Mouse (Mus musculus): Measurements from ENCODE around the gene Rbfox3. TPM values are rescaled to one million over a fixed set of nuclear protein-coding genes. Genes with fewer than 3 reads are reported as not detected.

Rbfox3 gene
- total and polyA plus RNA-seq, 3 experiments, result not detected

DNA sequence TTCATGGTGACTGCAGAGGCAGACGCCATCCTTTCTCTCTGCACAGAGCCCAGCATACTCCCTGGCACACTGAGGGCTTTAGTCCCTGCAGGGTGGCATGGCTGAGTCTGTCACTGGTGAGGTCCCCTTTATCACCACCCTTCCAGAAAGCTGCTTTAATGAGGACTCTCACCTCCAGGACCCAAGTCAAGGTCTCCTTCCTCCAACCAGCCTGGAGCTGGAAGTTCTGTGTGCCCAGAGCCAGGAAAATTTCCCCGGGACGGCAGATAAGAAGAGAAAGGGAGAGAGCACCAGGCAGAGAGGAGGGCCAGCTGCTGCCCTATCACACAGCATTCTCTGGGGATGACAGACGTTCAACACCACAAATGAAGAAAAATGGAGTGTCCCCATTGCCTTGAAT, 73.2 kb downstream of the Rbfox3 start:
- TF ChIP-seq ZC3H11A (IDR thresholded peaks at IDR 0.05; ENCODE audit: low read depth, low read length), result no peak
- no peak for TF ChIP-seq PAX5 (IDR thresholded peaks at IDR 0.05; ENCODE audit: low read length)
- TF ChIP-seq HCFC1 (IDR thresholded peaks at IDR 0.05; ENCODE audit: low read depth, low read length), result no peak
- no peak for TF ChIP-seq MAFK (IDR thresholded peaks at IDR 0.05; ENCODE audit: insufficient replicate concordance, low read length)
- no peak for TF ChIP-seq TCF12 (IDR thresholded peaks at IDR 0.05; ENCODE audit: low read depth, low read length)
- TF ChIP-seq USF1 (IDR thresholded peaks at IDR 0.05; ENCODE audit: low read depth, low read length), result no peak
- TF ChIP-seq RAD21 (IDR thresholded peaks at IDR 0.05; ENCODE audit: low read depth, low read length), result no peak
- no peak for TF ChIP-seq NRF1 (IDR thresholded peaks at IDR 0.05; ENCODE audit: low read depth, low read length)
- TF ChIP-seq E2F4 (IDR thresholded peaks at IDR 0.05; ENCODE audit: insufficient replicate concordance, low read depth, low read length), result no peak
- no peak for TF ChIP-seq GABPA (IDR thresholded peaks at IDR 0.05; ENCODE audit: insufficient replicate concordance, low read depth, low read length)
- no peak for TF ChIP-seq MAZ (IDR thresholded peaks at IDR 0.05; ENCODE audit: low read depth, low read length)
- no peak for TF ChIP-seq NELFE (IDR thresholded peaks at IDR 0.05; ENCODE audit: low read depth, low read length)
- TF ChIP-seq TBP (conservative IDR thresholded peaks at IDR 0.05; ENCODE audit: low read depth, low read length), result no peak
- no peak for TF ChIP-seq ZNF384 (IDR thresholded peaks at IDR 0.05; ENCODE audit: low read depth, low read length)
- in situ Hi-C loops (cut with MboI; ENCODE audit: low pct_ligation_motif_present, low pct_unique_long_range_greater_than_20kb, low sequenced_read_pairs) (no loop called here), dilution Hi-C loops (cut with MboI; ENCODE audit: extremely low pct_ligation_motif_present, extremely low pct_unique_long_range_greater_than_20kb, low sequenced_read_pairs) (no loop called here)
- no peak overlapping the region for H3K4me2 ChIP-seq (ENCODE audit: insufficient read depth, low read depth, poor library complexity, severe bottlenecking)
- no peak overlapping the region for H3K4me3 ChIP-seq (replicated peaks in 1 of 3; ENCODE audit: low read depth in 2 of 3, low read length in 2 of 3, poor library complexity in 1 of 3)
- DNase-seq (ENCODE audit: extremely low read depth), result no peak
- no peaks in the 10 kb centered on the region for H3K4me1 ChIP-seq (ENCODE audit: control insufficient read depth in 1 of 2, insufficient read depth in 2 of 2)
- H3K9ac ChIP-seq (ENCODE audit: insufficient read depth, low read depth), result no peak overlapping the region
- H3K27me3 ChIP-seq (replicated peaks), result peaks cover 91% of the 10 kb centered on the region
- peaks cover 6% of the 10 kb centered on the region for H3K9me3 ChIP-seq (replicated peaks; ENCODE audit: low read length)
- no peak overlapping the region for H3K27ac ChIP-seq (ENCODE audit: insufficient read depth, low read depth)
- no peaks in the 10 kb centered on the region for H3K79me2 ChIP-seq (replicated peaks; ENCODE audit: control insufficient read depth, extremely low read depth, insufficient read depth, poor library complexity, severe bottlenecking)
- no peaks in the 10 kb centered on the region for H3K36me3 ChIP-seq (replicated peaks in 1 of 2; ENCODE audit: control insufficient read depth in 1 of 2, insufficient read depth in 1 of 2, low read length in 1 of 2)

DNA sequence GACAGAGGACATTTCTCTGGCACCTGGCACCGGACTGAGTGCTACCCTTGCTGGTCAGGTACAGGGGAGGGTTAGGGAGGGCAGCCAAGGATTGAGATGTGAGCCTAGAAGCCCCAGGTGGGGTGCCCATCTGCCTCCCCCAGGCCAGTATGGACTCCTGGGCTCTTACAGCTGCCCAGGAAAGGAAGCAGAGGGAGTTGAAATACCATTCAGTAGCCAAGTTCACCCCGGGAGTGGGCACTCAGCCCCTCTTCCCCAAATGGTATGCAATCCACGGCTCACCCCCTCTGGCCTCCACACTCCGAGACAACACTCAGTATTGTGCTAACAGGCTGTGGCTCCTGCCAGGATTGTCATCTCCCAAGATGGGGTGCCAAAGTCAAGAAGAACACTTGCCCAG, 74.5 kb downstream of the Rbfox3 start:
- Histone ChIP-seq H3K9me3 (replicated peaks; ENCODE audit: low read length) (peaks cover 6% of the 10 kb centered on the region), H3K36me3 (replicated peaks in 1 of 2; ENCODE audit: control insufficient read depth in 1 of 2, insufficient read depth in 1 of 2, low read length in 1 of 2) (no peaks in the 10 kb centered on the region), H3K27me3 (replicated peaks) (peaks cover 91% of the 10 kb centered on the region), H3K4me3 (replicated peaks in 1 of 3; ENCODE audit: low read depth in 2 of 3, low read length in 2 of 3, poor library complexity in 1 of 3) (no peak overlapping the region), H3K9ac (ENCODE audit: insufficient read depth, low read depth) (no peak overlapping the region), H3K4me1 (ENCODE audit: control insufficient read depth in 1 of 2, insufficient read depth in 2 of 2) (no peaks in the 10 kb centered on the region), H3K4me2 (ENCODE audit: insufficient read depth, low read depth, poor library complexity, severe bottlenecking) (no peak overlapping the region), H3K27ac (ENCODE audit: insufficient read depth, low read depth) (no peak overlapping the region), H3K79me2 (replicated peaks; ENCODE audit: control insufficient read depth, extremely low read depth, insufficient read depth, poor library complexity, severe bottlenecking) (no peaks in the 10 kb centered on the region)
- in situ Hi-C loops (cut with MboI; ENCODE audit: low pct_ligation_motif_present, low pct_unique_long_range_greater_than_20kb, low sequenced_read_pairs), result no loop called here
- no peak for DNase-seq (ENCODE audit: extremely low read depth)
- TF ChIP-seq EP300 (IDR thresholded peaks at IDR 0.05; ENCODE audit: low read length) (no peak), RCOR1 (conservative IDR thresholded peaks at IDR 0.05; ENCODE audit: low read depth, low read length) (no peak), TCF12 (IDR thresholded peaks at IDR 0.05; ENCODE audit: low read depth, low read length) (no peak), USF2 (conservative IDR thresholded peaks at IDR 0.05; ENCODE audit: low read depth, low read length) (no peak), UBTF (IDR thresholded peaks at IDR 0.05; ENCODE audit: low read depth, low read length) (no peak), MXI1 (IDR thresholded peaks at IDR 0.05; ENCODE audit: low read depth, low read length) (no peak), USF1 (IDR thresholded peaks at IDR 0.05; ENCODE audit: low read depth, low read length) (no peak), ETS1 (conservative IDR thresholded peaks at IDR 0.05; ENCODE audit: low read depth, low read length) (no peak), GABPA (IDR thresholded peaks at IDR 0.05; ENCODE audit: insufficient replicate concordance, low read depth, low read length) (no peak), NRF1 (IDR thresholded peaks at IDR 0.05; ENCODE audit: low read depth, low read length) (no peak), POLR2A (IDR thresholded peaks at IDR 0.05; ENCODE audit: low read depth, low read length) (no peak), NELFE (IDR thresholded peaks at IDR 0.05; ENCODE audit: low read depth, low read length) (no peak), ZNF384 (IDR thresholded peaks at IDR 0.05; ENCODE audit: low read depth, low read length) (no peak), BHLHE40 (IDR thresholded peaks at IDR 0.05; ENCODE audit: low read depth, low read length) (no peak), MYC (IDR thresholded peaks at IDR 0.05; ENCODE audit: low read depth, low read length) (no peak), MEF2A (IDR thresholded peaks at IDR 0.05; ENCODE audit: borderline replicate concordance, low read depth, low read length) (no peak)
- dilution Hi-C loops (cut with MboI; ENCODE audit: extremely low pct_ligation_motif_present, extremely low pct_unique_long_range_greater_than_20kb, low sequenced_read_pairs), result no loop called here

All from CH12.LX (cell line).